Mouse (Mus musculus): ENCODE data around the gene Rab6a. TPM values are rescaled to one million over a fixed set of nuclear protein-coding genes. Genes with fewer than 3 reads are reported as not detected.

Gene Rab6a
- polyA plus RNA-seq, 1 experiment from 2014 or later: 102 TPM

DNA sequence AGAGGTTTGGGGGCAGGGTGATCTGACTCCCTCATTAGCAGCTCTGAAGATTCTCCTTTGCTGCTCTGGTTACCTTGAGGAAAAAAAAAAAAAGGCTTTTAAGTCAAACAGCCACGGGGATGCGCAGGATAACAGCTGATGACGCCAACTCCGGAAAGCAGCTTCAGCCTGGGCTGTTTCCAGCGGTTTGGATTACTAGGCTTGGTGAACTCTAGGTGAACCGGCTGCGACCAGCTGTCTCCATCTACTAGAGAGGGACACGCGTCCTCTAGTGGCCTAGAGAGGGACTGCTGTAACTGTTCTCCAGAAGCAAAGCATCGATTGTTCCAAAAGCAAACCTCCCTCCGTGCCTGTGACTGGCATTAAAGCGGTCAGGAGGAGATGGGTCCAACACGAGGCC is 56.0 kb downstream of the Rab6a start:
- 1% methylated on average over 13 of the region's 13 CpGs for WGBS
- no peak overlapping the region; the same call in 1 of the 2 replicates for H3K9ac ChIP-seq
- H3K27me3 ChIP-seq (ENCODE audit: insufficient read depth, low read length): no peaks in the 10 kb centered on the region
- DNase-seq (peak; percentile 99), ATAC-seq (ENCODE audit: insufficient read depth) (peak; percentile 91)
- no peaks in the 10 kb centered on the region for H3K9me3 ChIP-seq (ENCODE audit: low read depth, low read length)
- no peak overlapping the region for H3K4me3 ChIP-seq (ENCODE audit: low read depth, low read length)
- H3K27ac ChIP-seq (ENCODE audit: low read depth): no peak overlapping the region
- H3K36me3 ChIP-seq (ENCODE audit: insufficient read depth): no peaks in the 10 kb centered on the region
- peak overlapping the region; percentile 50 for H3K4me2 ChIP-seq
- peak; percentile 98 for TF ChIP-seq CTCF (IDR thresholded peaks at IDR 0.05; ENCODE audit: low read depth)
- H3K4me1 ChIP-seq (ENCODE audit: insufficient read depth): no peaks in the 10 kb centered on the region

DNA sequence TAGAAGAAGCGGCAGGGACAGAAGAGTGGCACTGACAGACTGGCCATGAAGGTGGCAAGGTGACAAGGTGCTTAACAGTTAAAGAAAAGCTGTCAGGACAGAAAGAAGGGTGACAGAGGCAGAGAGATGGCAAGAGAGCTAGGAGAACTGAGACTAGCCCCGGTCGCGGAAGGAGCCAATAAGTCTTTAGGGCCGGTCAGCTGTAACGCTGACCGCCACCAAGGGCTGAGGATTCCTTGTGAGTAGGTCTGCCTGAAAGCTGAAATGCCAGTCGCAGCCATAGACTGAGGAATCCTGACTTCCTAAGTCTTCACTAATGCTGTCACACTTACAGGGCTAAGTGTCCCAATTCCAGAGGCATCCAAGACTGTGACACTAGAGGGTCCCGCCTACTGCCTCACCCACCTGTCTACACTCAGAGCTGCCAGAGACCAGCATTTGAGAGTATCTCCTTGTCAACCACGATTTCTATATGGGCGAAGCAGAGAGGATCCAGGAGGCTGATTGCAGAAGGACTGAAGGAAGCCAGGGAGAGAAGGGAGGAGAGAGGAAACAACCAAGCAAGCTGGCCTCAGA is 56.6 kb downstream of the Rab6a start:
- ATAC-seq (ENCODE audit: insufficient read depth): 0 out of 2 replicates have a peak, but pooled peaks have one; percentile 19
- H3K27ac ChIP-seq (ENCODE audit: low read depth): no peak overlapping the region

DNA sequence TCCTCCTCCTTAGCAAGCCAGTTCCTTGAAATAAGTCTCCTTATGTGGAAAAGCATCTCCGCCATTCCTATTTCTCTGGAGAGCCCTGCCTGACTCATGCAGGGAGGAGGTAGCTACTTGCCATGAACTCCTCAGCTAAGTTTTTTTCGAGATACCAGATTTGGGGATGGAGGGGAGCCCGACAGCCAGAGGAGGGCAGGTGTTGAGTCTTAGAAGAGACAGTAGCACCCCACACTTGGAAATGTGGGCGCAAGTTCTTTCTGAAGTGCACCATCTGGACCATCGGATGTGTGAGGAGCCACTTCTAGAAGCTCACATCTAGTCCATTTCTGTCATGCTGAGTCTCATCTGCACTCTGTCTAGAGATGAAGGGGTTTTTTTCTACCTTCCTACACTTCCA is 63.4 kb downstream of the Rab6a start:
- Histone ChIP-seq H3K4me1 (ENCODE audit: insufficient read depth) (no peaks in the 10 kb centered on the region), H3K9ac (no peak overlapping the region), H3K4me2 (no peak overlapping the region), H3K4me3 (ENCODE audit: low read depth, low read length) (no peak overlapping the region), H3K27me3 (ENCODE audit: insufficient read depth, low read length) (no peaks in the 10 kb centered on the region), H3K27ac (ENCODE audit: low read depth) (no peak overlapping the region), H3K36me3 (ENCODE audit: insufficient read depth) (no peaks in the 10 kb centered on the region), H3K9me3 (ENCODE audit: low read depth, low read length) (no peaks in the 10 kb centered on the region)
- TF ChIP-seq CTCF (IDR thresholded peaks at IDR 0.05; ENCODE audit: low read depth): no peak
- ATAC-seq (ENCODE audit: insufficient read depth) (no peak), DNase-seq (no peak)
- WGBS: 82% methylated on average over 5 of the region's 5 CpGs

More for the DNA sequence above, 56.6 kb downstream of the Rab6a start:
- peak overlapping the region; percentile 37; the same call in 1 of the 2 replicates for H3K4me2 ChIP-seq
- H3K27me3 ChIP-seq (ENCODE audit: insufficient read depth, low read length): no peaks in the 10 kb centered on the region
- 58% methylated on average over 11 of the region's 11 CpGs for whole genome bisulfite sequencing
- H3K36me3 ChIP-seq (ENCODE audit: insufficient read depth): no peaks in the 10 kb centered on the region
- no peaks in the 10 kb centered on the region for H3K4me1 ChIP-seq (ENCODE audit: insufficient read depth)
- no peak overlapping the region for H3K9ac ChIP-seq
- no peak overlapping the region for H3K4me3 ChIP-seq (ENCODE audit: low read depth, low read length)
- H3K9me3 ChIP-seq (ENCODE audit: low read depth, low read length): no peaks in the 10 kb centered on the region
- TF ChIP-seq CTCF (IDR thresholded peaks at IDR 0.05; ENCODE audit: low read depth): no peak
- no peak for DNase-seq

DNA sequence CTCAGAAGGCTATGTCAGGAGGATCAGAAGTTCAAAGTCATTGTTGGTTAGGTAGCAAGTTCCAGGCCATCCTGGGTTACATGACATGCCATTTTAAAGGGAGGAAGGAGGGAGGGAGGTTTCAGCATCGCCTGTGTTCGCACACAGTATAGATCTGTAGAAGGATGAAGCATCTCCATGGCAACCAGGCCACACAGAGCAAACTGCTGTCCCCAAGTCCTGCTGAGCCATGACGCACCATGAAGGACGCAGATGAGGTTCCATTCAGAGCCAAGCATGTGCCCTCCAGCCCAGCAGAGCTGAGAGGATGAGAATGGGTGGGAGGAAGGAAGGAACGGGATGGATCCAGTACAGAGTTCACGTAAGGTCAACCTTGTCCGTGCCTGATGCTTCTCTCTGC is 66.2 kb downstream of the Rab6a start:
- DNase-seq: no peak
- Histone ChIP-seq H3K9me3 (ENCODE audit: low read depth, low read length) (no peaks in the 10 kb centered on the region), H3K36me3 (ENCODE audit: insufficient read depth) (no peaks in the 10 kb centered on the region), H3K27me3 (ENCODE audit: insufficient read depth, low read length) (no peaks in the 10 kb centered on the region), H3K9ac (no peak overlapping the region), H3K4me1 (ENCODE audit: insufficient read depth) (no peaks in the 10 kb centered on the region), H3K4me2 (no peak overlapping the region), H3K27ac (ENCODE audit: low read depth) (no peak overlapping the region), H3K4me3 (ENCODE audit: low read depth, low read length) (no peak overlapping the region)
- TF ChIP-seq CTCF (IDR thresholded peaks at IDR 0.05; ENCODE audit: low read depth): no peak
- 69% methylated on average over 7 of the region's 7 CpGs for WGBS
- ATAC-seq (ENCODE audit: insufficient read depth): no peak

DNA sequence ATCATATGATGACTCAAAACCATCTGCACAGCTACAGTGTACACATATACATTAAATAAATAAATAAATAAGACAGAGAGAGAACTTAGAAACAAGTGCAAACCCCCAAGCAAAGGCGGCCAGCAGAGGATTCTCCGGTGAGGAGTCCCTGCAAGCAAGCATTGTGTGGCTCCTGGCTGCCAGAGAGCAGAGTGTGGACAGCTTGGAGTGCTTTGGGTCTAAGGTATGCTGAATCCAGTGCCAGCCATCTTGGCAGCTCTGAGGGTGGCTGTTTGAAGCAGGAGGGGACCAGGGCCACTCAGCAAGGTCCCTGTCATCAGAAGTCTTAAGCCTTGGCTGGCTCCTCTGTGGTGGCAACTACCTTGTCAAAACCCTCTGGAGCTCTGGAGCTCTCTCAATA is 67.7 kb downstream of the Rab6a start:
- Histone ChIP-seq H3K27me3 (ENCODE audit: insufficient read depth, low read length) (no peaks in the 10 kb centered on the region), H3K4me2 (no peak overlapping the region), H3K36me3 (ENCODE audit: insufficient read depth) (no peaks in the 10 kb centered on the region), H3K4me1 (ENCODE audit: insufficient read depth) (no peaks in the 10 kb centered on the region), H3K4me3 (ENCODE audit: low read depth, low read length) (no peak overlapping the region), H3K27ac (ENCODE audit: low read depth) (no peak overlapping the region), H3K9ac (no peak overlapping the region), H3K9me3 (ENCODE audit: low read depth, low read length) (no peaks in the 10 kb centered on the region)
- WGBS: 81% methylated on average over 2 of the region's 2 CpGs
- TF ChIP-seq CTCF (IDR thresholded peaks at IDR 0.05; ENCODE audit: low read depth): no peak
- ATAC-seq (ENCODE audit: insufficient read depth) (no peak), DNase-seq (no peak)

DNA sequence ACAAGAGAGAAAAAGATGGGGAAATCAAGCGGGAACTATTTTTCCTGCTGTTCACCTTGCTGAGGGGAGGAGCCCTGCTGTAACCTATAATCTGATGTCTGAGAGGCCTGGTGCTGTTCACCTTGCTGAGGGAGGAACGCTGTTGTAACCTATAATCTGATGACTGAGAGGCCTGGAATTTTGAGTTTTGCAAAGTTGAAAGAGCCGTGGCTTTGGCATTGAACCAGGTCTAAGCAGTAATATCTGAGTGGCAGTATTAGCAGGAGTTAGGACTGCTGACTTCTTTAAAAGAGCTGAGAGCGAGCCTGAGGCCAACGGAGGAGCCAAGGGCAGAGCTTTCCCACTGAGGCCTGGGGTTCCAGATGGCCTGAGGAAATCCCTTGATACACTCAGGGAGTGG is 70.8 kb downstream of the Rab6a start:
- Histone ChIP-seq H3K4me3 (ENCODE audit: low read depth, low read length) (no peak overlapping the region), H3K27me3 (ENCODE audit: insufficient read depth, low read length) (no peaks in the 10 kb centered on the region), H3K9me3 (ENCODE audit: low read depth, low read length) (no peaks in the 10 kb centered on the region), H3K4me2 (no peak overlapping the region), H3K4me1 (ENCODE audit: insufficient read depth) (no peaks in the 10 kb centered on the region), H3K9ac (no peak overlapping the region), H3K36me3 (ENCODE audit: insufficient read depth) (no peaks in the 10 kb centered on the region), H3K27ac (ENCODE audit: low read depth) (0 out of 2 replicates have a peak overlapping the region, but pooled peaks have one; percentile 73)
- no peak for TF ChIP-seq CTCF (IDR thresholded peaks at IDR 0.05; ENCODE audit: low read depth)
- no peak for DNase-seq
- no peak for ATAC-seq (ENCODE audit: insufficient read depth)
- WGBS: 82% methylated on average over 5 of the region's 5 CpGs

DNA sequence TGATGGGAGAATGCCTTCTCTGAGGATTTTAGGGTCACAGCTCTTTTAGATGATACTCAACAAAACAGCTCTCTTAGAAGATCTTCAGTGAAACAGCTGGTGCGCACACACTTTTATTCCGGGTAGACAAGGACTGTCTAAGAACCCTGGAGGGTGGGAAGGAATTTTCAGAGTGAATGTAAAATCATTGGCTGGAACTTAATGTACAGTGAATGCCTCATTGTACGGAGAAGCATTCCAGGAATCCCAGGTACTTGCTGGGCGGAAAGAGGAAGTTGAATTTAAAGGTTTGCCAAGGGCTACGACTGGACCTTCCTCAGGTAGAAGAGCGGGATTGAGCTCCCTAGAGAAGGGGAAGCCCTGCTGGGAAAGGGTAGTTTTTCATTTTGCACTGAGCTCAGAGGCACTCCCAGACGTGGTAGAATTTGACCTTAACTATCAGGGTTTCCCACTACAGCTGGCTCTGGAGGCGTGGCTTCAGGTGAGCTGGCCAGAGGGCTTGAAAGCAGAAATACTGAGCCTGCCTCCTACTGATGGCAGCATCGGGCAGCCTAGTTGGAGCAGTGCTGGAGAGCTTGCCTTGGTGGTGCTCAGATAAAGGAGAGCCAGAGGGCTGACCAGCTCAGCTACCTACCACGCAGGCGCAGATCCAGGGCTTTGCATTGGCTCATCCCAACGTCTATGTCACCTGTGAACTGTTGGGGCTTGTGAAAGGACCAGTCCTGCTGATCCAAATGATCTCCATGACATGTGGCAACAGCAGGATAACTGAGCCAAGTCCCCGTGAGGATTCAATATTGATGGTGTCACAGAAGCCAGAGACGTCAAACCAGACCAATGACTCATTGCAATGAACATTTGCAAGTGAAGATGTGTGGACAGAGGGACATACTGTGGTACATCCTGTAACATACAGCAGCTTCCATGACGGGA is 72.0 kb downstream of the Rab6a start:
- DNase-seq (peak; percentile 51), ATAC-seq (ENCODE audit: insufficient read depth) (peak; percentile 54)
- Histone ChIP-seq H3K4me2 (peak overlapping the region; percentile 23; the same call in 1 of the 2 replicates), H3K27me3 (ENCODE audit: insufficient read depth, low read length) (no peaks in the 10 kb centered on the region), H3K4me3 (ENCODE audit: low read depth, low read length) (no peak overlapping the region), H3K9ac (no peak overlapping the region), H3K36me3 (ENCODE audit: insufficient read depth) (no peaks in the 10 kb centered on the region), H3K4me1 (ENCODE audit: insufficient read depth) (no peaks in the 10 kb centered on the region), H3K27ac (ENCODE audit: low read depth) (peak overlapping the region; percentile 73), H3K9me3 (ENCODE audit: low read depth, low read length) (no peaks in the 10 kb centered on the region)
- TF ChIP-seq CTCF (IDR thresholded peaks at IDR 0.05; ENCODE audit: low read depth): no peak
- WGBS: 44% methylated on average over 15 of the region's 15 CpGs
